9 mouse cellular contexts compared by ENCODE assay signal in the genomic region with DNA sequence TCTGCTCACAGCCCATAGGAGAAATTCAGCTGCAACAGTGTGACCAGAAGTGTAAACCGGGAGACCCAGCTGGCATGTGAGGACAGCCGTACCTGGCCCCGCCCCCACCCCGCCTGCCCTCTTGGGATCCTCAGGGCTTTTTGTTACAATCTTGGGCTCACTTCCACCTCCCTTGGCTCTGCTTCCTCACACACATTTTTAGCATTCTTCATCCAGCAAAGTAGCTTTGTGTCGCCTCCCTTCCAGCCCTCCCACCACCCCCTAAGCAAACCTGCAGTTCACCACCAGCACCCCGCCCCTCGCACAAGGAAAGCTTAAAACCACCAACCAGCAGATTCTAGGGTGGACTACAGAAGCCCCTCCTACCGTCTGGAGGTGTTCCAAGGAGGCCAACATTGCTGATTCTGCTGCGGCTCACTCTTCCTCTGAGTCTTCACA.
DNase-seq lines count a peak whose midpoint lies in the region; ATAC-seq lines count a peak whose summit lies in the region.
"Had no signal": no experiment of that assay in that cellular context is flagged by ENCODE, and none has a peak within 500 bp of the region (broad histone marks: within the 10 kb centered on the region; RNA-seq: fewer than 3 reads in every experiment).

No protein-coding gene starts in this region.

- no peaks in the 10 kb centered on the region for H3K27me3 ChIP-seq in hindbrain, embryonic 10.5 days (ENCODE audit: insufficient read depth, poor library complexity, severe bottlenecking)
- no peaks in the 10 kb centered on the region for H3K27me3 ChIP-seq in hindbrain, embryonic 13.5 days
- H3K27me3 ChIP-seq in embryonic facial prominence, embryonic 13.5 days, result no peaks in the 10 kb centered on the region
- H3K27me3 ChIP-seq: megakaryocyte, embryonic 14.5 days had no signal

- H3K4me1 ChIP-seq in hindbrain, embryonic 10.5 days (replicated peaks), result peaks cover 13% of the 10 kb centered on the region; the same call in 1 of the 2 replicates
- H3K4me1 ChIP-seq in hindbrain, embryonic 13.5 days (replicated peaks), result peaks cover 7% of the 10 kb centered on the region
- peaks cover 14% of the 10 kb centered on the region for H3K4me1 ChIP-seq in embryonic facial prominence, embryonic 13.5 days

- H3K36me3 ChIP-seq in hindbrain, embryonic 10.5 days, result no peaks in the 10 kb centered on the region
- no peaks in the 10 kb centered on the region for H3K36me3 ChIP-seq in hindbrain, embryonic 13.5 days
- H3K36me3 ChIP-seq in embryonic facial prominence, embryonic 13.5 days, result no peaks in the 10 kb centered on the region

- H3K9me3 ChIP-seq in hindbrain, embryonic 10.5 days, result no peaks in the 10 kb centered on the region
- H3K9me3 ChIP-seq in hindbrain, embryonic 13.5 days, result no peaks in the 10 kb centered on the region
- no peaks in the 10 kb centered on the region for H3K9me3 ChIP-seq in embryonic facial prominence, embryonic 13.5 days

- ATAC-seq in hindbrain, embryonic 13.5 days (ENCODE audit: low FRiP score), result no peak
- peak; percentile 83 for ATAC-seq in embryonic facial prominence, embryonic 13.5 days (ENCODE audit: insufficient number of reproducible peaks, insufficient read depth, low FRiP score, low TSS enrichment, low read depth)

- DNase-seq in hindbrain, embryonic 10.5 days (ENCODE audit: low spot score), result peak; percentile 14
- peak; percentile 40 to 60 for DNase-seq in kidney, adult 8-10 months
- peak; percentile 57 for DNase-seq in lung, postnatal 14 days
- DNase-seq in spleen, postnatal 10 days (ENCODE audit: low spot score in 2 of 2), result no peak
- DNase-seq in urinary bladder, adult 2 months (ENCODE audit: low spot score), result no peak
- DNase-seq in spleen, postnatal 36 days (ENCODE audit: low spot score in 2 of 2), result no peak

- no peak overlapping the region for H3K4me2 ChIP-seq in hindbrain, embryonic 13.5 days
- peak overlapping the region; percentile 26 for H3K4me2 ChIP-seq in embryonic facial prominence, embryonic 13.5 days

- no peak overlapping the region for H3K4me3 ChIP-seq in hindbrain, embryonic 10.5 days
- H3K4me3 ChIP-seq in hindbrain, embryonic 13.5 days, result no peak overlapping the region
- no peak overlapping the region for H3K4me3 ChIP-seq in embryonic facial prominence, embryonic 13.5 days
- H3K4me3 ChIP-seq: megakaryocyte, embryonic 14.5 days had no signal

- H3K27ac ChIP-seq in hindbrain, embryonic 10.5 days, result 0 out of 2 replicates have a peak overlapping the region, but pooled peaks have one; percentile 12
- no peak overlapping the region for H3K27ac ChIP-seq in hindbrain, embryonic 13.5 days
- H3K27ac ChIP-seq in embryonic facial prominence, embryonic 13.5 days, result peak overlapping the region; percentile 81

- H3K9ac ChIP-seq in hindbrain, embryonic 13.5 days, result no peak overlapping the region
- no peak overlapping the region for H3K9ac ChIP-seq in embryonic facial prominence, embryonic 13.5 days

- WGBS in hindbrain, embryonic 10.5 days, result 20% methylated on average over 9 of the region's 9 CpGs
- 34% methylated on average over 9 of the region's 9 CpGs for WGBS in hindbrain, embryonic 13.5 days
- 12% methylated on average over 9 of the region's 9 CpGs for WGBS in embryonic facial prominence, embryonic 13.5 days

Comparison
In these comparisons a context has a peak if more than half of its experiments do, and no peak if none do; other contexts are left out.
1. DNase-seq: peak in hindbrain, embryonic 10.5 days (single experiment), kidney, adult 8-10 months (2 of 2) and lung, postnatal 14 days (single experiment); none in spleen, postnatal 10 days (0 of 2), urinary bladder, adult 2 months (single experiment) and spleen, postnatal 36 days (0 of 2).